Mouse (Mus musculus): ENCODE measurements around the gene Rtn4rl2. TPM values are rescaled to one million over a fixed set of nuclear protein-coding genes. Genes with fewer than 3 reads are reported as not detected.

Gene Rtn4rl2
- polyA plus RNA-seq, 1 experiment from 2014 or later = 7.9 TPM

DNA sequence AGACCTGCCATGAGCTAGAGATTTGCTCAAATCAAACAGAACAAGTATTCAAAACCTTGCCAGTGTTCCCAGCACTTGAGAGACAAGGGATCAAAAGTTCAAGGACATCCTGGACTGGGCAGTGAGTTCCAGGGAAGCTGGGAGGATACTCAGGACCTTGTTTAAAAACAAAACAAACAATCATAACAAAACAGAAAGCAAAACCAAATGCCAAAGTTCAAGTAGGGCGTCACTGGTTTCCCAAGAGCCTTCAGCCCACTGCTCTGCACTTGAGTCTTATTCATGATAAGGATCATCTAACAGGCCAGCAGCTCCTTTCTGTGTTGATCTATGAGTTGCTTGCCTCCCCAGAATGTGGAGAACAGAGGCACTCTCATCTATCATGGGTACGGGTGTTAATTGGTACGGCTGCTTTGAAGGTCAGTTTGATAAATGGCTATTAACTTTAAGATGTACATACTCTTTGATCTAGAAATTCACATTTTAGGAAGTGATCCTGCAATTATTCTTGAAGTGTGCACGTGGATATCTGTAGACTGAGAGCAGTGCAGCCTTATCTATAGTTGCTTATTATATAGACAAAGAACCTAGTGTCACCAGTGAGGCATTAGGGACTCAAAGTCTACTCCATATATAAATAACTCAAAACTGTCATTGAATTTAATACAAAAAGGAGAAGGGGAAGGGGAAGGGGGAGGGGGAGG, 9.1 kb upstream of the Rtn4rl2 start:
- Histone ChIP-seq H3K27me3 (peaks cover 12% of the 10 kb centered on the region; the same call in 1 of the 2 replicates), H3K4me3 (replicated peaks) (no peak overlapping the region), H3K27ac (no peak overlapping the region), H3K9me3 (no peaks in the 10 kb centered on the region), H3K9ac (no peak overlapping the region), H3K36me3 (replicated peaks) (no peaks in the 10 kb centered on the region), H3K4me2 (no peak overlapping the region), H3K4me1 (no peaks in the 10 kb centered on the region; the same call in 1 of the 2 replicates)
- WGBS = 73% methylated on average over 4 of the region's 4 CpGs
- ATAC-seq (ENCODE audit: low FRiP score) = no peak

DNA sequence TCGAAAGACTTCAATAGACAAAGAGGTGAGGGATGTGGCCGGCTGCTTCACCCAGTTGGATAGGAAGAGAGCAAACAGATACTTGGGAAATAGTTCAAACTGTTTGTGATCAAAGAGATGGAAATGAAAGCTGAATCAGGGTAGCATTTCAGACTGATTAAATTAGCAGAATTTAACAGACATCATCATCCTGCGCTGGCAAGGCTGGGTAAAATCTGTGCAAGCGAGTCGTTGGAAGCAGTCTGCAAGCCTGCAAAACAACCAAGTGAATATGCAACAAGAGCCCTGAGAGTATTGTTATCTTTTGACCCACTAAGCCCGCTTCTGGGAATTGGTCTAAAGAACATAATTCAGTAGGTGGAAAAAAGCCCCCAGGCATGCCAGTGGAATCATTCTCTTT, 6.8 kb upstream of the Rtn4rl2 start:
- H3K4me2 ChIP-seq = no peak overlapping the region
- no peak for ATAC-seq (ENCODE audit: low FRiP score)

DNA sequence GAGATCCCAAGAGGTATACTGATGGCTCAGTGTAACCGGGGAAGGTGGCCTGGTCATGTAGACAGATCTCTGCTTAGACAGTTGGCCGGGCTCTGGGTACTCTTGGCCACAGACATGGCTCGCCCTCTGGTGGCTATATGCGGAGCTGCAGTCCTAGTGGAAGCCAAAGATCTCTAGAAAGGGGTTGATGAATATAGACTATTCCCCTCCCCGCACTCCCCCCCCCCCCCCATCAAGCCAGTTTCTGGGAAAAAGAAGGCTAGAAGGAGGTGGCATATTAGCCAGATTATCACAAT, 3.5 kb upstream of the Rtn4rl2 start:
- no peaks in the 10 kb centered on the region for H3K9me3 ChIP-seq
- peaks cover 62% of the 10 kb centered on the region for H3K27me3 ChIP-seq
- no peak overlapping the region for H3K9ac ChIP-seq
- H3K36me3 ChIP-seq (replicated peaks) = no peaks in the 10 kb centered on the region
- H3K4me2 ChIP-seq = no peak overlapping the region
- H3K4me3 ChIP-seq (replicated peaks) = no peak overlapping the region
- H3K4me1 ChIP-seq = peaks cover 38% of the 10 kb centered on the region
- 3% methylated on average over 5 of the region's 5 CpGs for WGBS
- ATAC-seq (ENCODE audit: low FRiP score) = no peak
- H3K27ac ChIP-seq = no peak overlapping the region

More for the DNA sequence above, 6.8 kb upstream of the Rtn4rl2 start:
- 50% methylated on average over 6 of the region's 6 CpGs for WGBS
- no peaks in the 10 kb centered on the region for H3K36me3 ChIP-seq (replicated peaks)
- H3K27me3 ChIP-seq = peaks cover 29% of the 10 kb centered on the region
- no peak overlapping the region for H3K4me3 ChIP-seq (replicated peaks)
- H3K9me3 ChIP-seq = no peaks in the 10 kb centered on the region
- peaks cover 11% of the 10 kb centered on the region for H3K4me1 ChIP-seq
- no peak overlapping the region for H3K27ac ChIP-seq
- H3K9ac ChIP-seq = no peak overlapping the region

GRCm38 (mm10) chr2:84889316-84890044, 3.0 kb upstream of the Rtn4rl2 start:
- H3K4me2 ChIP-seq = peak overlapping the region; percentile 79
- peak overlapping the region; percentile 65 for H3K4me3 ChIP-seq (replicated peaks)
- WGBS = 15% methylated on average over 14 of the region's 14 CpGs
- 0 out of 2 replicates have a peak overlapping the region, but pooled peaks have one; percentile 31 for H3K27ac ChIP-seq
- no peaks in the 10 kb centered on the region for H3K36me3 ChIP-seq (replicated peaks)
- H3K9me3 ChIP-seq = no peaks in the 10 kb centered on the region
- H3K27me3 ChIP-seq = peaks cover 67% of the 10 kb centered on the region
- peaks cover 38% of the 10 kb centered on the region for H3K4me1 ChIP-seq
- no peak overlapping the region for H3K9ac ChIP-seq
- ATAC-seq (ENCODE audit: low FRiP score) = no peak

DNA sequence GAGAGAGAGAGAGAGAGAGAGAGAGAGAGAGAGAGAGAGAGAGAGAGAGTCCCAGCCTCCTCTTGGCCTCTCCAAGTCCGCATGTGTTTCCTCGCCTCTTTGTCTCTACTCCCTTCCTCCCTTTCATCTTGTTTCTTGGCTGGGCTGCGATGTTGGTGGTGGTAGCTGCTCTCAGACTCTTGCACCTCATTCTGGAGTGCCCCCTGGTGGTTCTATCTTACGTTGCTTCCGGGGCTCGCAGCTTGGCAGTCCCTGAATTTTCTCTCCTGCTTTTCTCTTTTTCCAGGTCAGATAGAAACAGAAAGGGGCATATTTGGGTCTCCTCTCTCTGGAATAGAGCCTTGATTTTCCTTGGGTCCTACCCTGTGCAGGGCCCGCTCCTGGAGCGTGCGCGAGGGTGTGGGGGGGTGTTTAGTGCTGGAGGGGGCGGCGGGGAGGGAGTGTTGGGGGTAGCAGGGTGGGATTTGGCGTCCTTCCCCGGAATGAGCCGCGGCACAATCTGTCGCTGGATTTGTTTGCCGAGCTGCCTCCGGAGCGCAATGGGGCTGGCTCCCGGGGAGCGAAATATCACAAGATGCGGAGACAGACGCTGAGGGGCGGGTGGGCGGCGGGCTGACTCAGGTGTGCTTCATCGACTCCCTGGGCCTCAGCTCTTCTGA, 2.3 kb upstream of the Rtn4rl2 start:
- no peak overlapping the region for H3K9ac ChIP-seq
- no peak; the same call in 1 of the 2 replicates for ATAC-seq (ENCODE audit: low FRiP score)

GRCm38 (mm10) chr2:84887411-84888271, 1.1 kb upstream of the Rtn4rl2 start:
- under 1% methylated on average over 58 of the region's 58 CpGs for WGBS
- peaks cover 52% of the 10 kb centered on the region for H3K4me1 ChIP-seq
- peak overlapping the region; percentile 42; the same call in 1 of the 2 replicates for H3K27ac ChIP-seq

More for the DNA sequence above, 2.3 kb upstream of the Rtn4rl2 start:
- peak overlapping the region; percentile 65 for H3K4me3 ChIP-seq (replicated peaks)
- H3K27me3 ChIP-seq = peaks cover 74% of the 10 kb centered on the region
- H3K4me2 ChIP-seq = peak overlapping the region; percentile 79
- H3K9me3 ChIP-seq = no peaks in the 10 kb centered on the region
- no peaks in the 10 kb centered on the region for H3K36me3 ChIP-seq (replicated peaks)
- H3K4me1 ChIP-seq = peaks cover 40% of the 10 kb centered on the region
- 0 out of 2 replicates have a peak overlapping the region, but pooled peaks have one; percentile 31 for H3K27ac ChIP-seq
- 1% methylated on average over 28 of the region's 28 CpGs for WGBS

DNA sequence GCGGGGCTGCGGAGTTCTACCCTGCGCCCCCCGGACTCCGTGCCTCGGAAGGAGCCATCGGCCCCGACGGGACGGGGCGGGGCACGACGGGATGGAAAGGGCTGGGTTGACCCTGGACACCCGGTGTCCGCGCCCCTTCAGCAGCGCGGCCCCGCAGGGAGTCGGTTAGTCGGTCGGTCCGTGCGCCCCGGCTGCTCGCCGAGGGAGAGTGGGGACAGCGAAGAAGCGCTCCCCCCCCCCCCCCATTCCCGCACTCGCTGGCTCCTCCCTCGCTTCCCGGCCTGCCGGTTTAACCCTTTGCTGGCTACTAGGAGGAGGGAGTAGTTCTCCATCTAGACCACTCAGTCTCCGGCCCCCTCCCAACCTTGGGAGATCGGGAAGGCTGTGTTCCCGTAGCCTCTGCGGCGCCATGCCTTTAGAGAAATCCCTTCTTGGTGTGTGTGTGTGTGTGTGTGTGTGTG, 341 bp upstream of the Rtn4rl2 start:
- H3K4me1 ChIP-seq = peaks cover 54% of the 10 kb centered on the region
- H3K9ac ChIP-seq = peak overlapping the region; percentile 61
- peak overlapping the region; percentile 65 for H3K4me3 ChIP-seq (replicated peaks)
- peaks cover 85% of the 10 kb centered on the region for H3K27me3 ChIP-seq
- H3K4me2 ChIP-seq = peak overlapping the region; percentile 79
- H3K36me3 ChIP-seq (replicated peaks) = no peaks in the 10 kb centered on the region
- peak overlapping the region; percentile 56; the same call in 1 of the 2 replicates for H3K27ac ChIP-seq
- peak; percentile 66 for ATAC-seq (ENCODE audit: low FRiP score)
- H3K9me3 ChIP-seq = no peaks in the 10 kb centered on the region
- WGBS = 0% methylated on average over 25 of the region's 39 CpGs

More at GRCm38 (mm10) chr2:84887411-84888271, 1.1 kb upstream of the Rtn4rl2 start:
- Histone ChIP-seq H3K9ac (peak overlapping the region; percentile 61), H3K9me3 (no peaks in the 10 kb centered on the region), H3K36me3 (replicated peaks) (no peaks in the 10 kb centered on the region), H3K4me2 (peak overlapping the region; percentile 79), H3K4me3 (replicated peaks) (peak overlapping the region; percentile 65), H3K27me3 (peaks cover 85% of the 10 kb centered on the region)
- peak; percentile 54 for ATAC-seq (ENCODE audit: low FRiP score)

DNA sequence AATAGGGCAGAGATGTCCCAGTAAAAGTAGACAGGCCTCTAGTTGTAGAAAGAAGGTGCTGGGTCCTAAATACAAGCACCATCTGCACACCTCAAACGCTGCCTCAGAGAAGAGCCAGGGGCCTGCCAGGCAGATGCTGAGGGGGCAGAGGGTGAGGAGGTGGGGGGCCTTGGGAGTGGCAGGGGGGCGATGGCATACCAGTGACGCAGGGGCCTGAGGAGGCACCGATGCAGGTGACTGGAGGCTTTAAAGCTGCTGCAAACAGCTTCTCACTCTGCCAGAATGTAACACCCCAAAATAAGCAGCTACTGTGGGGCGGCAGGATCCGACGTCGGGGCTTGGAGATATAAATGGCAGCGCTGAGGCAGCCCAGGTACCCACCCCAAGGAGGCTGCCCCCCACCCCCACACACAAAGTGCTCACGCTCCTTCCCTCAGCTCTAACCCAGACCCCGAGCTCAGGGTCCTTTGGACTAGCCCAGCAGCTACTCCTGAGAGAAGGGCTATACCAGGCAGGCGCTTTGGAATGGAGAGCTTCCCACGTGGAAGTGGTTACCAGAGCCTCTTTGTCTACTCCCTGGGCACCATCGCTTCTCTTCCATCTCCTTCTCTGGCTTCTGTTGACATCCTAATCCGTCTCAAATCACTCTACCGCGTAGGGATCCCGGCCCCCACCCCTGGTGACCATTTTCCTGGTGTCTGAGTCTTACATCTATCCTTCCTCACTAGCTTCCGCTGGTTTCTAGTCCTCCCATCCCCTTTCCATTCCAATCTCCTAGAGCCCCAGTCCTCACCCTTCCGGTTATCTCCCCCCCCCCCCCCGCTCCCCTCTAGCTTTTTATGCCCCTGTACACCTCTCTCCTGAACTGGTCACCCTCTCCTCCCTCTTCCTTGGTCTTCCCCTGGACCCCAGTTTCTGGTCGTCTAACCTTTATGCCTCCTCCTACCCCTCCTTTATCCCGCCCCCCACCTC, 1.1 kb downstream of the Rtn4rl2 start:
- Histone ChIP-seq H3K4me3 (replicated peaks) (peak overlapping the region; percentile 65), H3K9me3 (no peaks in the 10 kb centered on the region), H3K4me2 (peak overlapping the region; percentile 79), H3K36me3 (replicated peaks) (no peaks in the 10 kb centered on the region), H3K27ac (0 out of 2 replicates have a peak overlapping the region, but pooled peaks have one; percentile 0), H3K27me3 (peaks cover 94% of the 10 kb centered on the region), H3K9ac (peak overlapping the region; percentile 61), H3K4me1 (peaks cover 54% of the 10 kb centered on the region)
- 12% methylated on average over 20 of the region's 23 CpGs for WGBS
- no peak for ATAC-seq (ENCODE audit: low FRiP score)

GRCm38 (mm10) chr2:84884611-84885010, 1.9 kb downstream of the Rtn4rl2 start:
- Histone ChIP-seq H3K27ac (no peak overlapping the region), H3K9me3 (no peaks in the 10 kb centered on the region), H3K4me1 (peaks cover 54% of the 10 kb centered on the region), H3K9ac (0 out of 2 replicates have a peak overlapping the region, but pooled peaks have one; percentile 61), H3K36me3 (replicated peaks) (no peaks in the 10 kb centered on the region), H3K4me2 (peak overlapping the region; percentile 79), H3K4me3 (replicated peaks) (peak overlapping the region; percentile 65; the same call in 1 of the 2 replicates), H3K27me3 (peaks cover 99% of the 10 kb centered on the region)
- no peak for ATAC-seq (ENCODE audit: low FRiP score)
- WGBS = 46% methylated on average over 4 of the region's 4 CpGs

DNA sequence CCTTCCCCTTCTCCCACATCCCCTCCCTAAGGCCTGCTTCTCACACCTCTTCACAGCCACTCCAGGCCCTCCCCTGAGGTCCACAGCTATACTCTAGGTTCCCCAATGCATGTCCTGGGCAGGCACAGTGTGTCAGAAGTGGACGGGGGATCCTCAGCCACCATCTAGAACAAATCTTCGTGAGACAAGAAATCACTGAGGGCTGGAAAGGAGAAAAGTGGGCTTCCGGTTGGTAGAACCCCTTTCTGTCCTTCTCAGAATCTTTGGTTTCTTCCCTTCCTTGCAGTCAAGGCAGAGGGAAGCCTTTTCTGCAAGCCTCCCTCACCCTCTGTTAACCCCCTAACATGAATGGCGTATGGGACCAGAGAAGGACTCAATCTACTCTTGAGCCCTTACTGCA, 2.6 kb downstream of the Rtn4rl2 start:
- Histone ChIP-seq H3K27me3 (peaks cover 93% of the 10 kb centered on the region), H3K4me3 (replicated peaks) (no peak overlapping the region), H3K9ac (no peak overlapping the region), H3K4me1 (peaks cover 48% of the 10 kb centered on the region), H3K36me3 (replicated peaks) (no peaks in the 10 kb centered on the region), H3K4me2 (peak overlapping the region; percentile 79), H3K27ac (no peak overlapping the region; the same call in 1 of the 2 replicates), H3K9me3 (no peaks in the 10 kb centered on the region)
- 61% methylated on average over 4 of the region's 4 CpGs for WGBS
- ATAC-seq (ENCODE audit: low FRiP score) = no peak

Measured in forebrain, embryonic 12.5 days (tissue).